Mouse (Mus musculus) thymus, postnatal 10 days (tissue): Measurements from ENCODE around the gene Morn4.
"Not testable (repeated sequence)": the region's sequence is repeated elsewhere in the genome, so short reads cannot be mapped to it uniquely, and the experiment has no call there.

ENCODE experiments used
- DNase-seq, 2 experiments: peaks; one replicate each; pipeline ENCODE4 v3.0.0; 2021; ENCODE audit warnings: low spot score in 2 of 2

The Morn4 gene

DNA sequence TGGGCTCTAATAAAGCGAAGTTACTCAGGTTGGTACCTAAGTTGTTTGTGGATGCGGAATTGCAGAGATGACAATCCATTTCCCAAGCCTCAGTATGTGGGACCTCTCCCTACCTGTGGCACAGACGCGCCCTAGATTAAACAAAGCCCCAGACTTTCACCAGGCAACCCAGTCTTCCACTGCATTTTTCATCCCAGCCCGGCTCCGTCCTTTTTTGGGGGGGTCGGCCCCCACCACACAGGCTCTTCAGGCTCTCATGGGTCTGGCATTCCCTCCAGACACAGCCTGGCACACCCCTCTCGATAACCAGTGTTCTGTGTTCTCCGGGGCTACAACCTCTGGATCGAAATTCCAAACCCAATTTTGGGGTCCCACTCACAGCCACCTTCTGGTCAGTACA lies 467 bp downstream of the Morn4 start:
- no peak for DNase-seq

DNA sequence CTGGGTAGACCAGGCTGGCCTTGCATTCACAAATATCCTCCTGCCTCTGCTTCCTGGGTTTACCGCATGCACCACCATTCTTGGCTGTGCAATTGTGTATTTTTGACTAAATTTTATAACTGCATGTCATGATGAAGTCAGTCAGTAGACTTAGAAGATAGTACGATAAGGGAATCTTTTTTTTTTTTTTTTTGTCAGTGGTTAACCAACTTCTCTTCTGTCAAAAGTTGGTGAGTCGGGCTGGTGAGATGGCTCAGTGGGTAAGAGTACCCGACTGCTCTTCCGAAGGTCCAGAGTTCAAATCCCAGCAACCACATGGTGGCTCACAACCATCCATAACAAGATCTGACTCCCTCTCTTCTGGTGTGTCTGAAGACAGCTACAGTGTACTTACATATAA lies 4.5 kb downstream of the Morn4 start:
- DNase-seq = not testable (repeated sequence)

GRCm38 (mm10) chr19:42080469-42080868 lies 5.7 kb downstream of the Morn4 start:
- DNase-seq = no peak

- no peak for DNase-seq
Measured at GRCm38 (mm10) chr19:42079950-42080349, 6.2 kb downstream of the Morn4 start.

- DNase-seq = no peak
Measured at GRCm38 (mm10) chr19:42079006-42079405, 7.2 kb downstream of the Morn4 start.

- DNase-seq = no peak
Measured at GRCm38 (mm10) chr19:42078566-42078965, 7.6 kb downstream of the Morn4 start.

DNA sequence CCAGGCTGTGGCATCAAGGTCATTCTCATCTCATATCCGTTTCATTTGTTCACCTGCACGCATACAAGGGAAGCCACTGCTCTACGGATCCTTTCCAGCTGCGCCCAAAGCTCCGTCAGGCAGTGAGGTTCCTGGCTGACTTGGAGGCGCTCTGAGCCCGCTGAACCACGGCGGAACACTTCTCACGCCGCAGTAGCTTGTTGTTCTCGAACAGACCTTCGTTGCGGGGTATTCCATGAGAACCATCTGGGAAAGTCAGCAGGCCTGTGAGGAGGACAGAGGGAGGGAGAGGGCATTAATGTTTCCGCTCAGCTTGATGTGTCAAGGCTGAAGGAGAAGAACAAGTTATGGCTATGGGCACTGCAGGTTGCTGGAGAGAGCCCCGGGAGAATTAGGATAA lies 10.2 kb downstream of the Morn4 start:
- DNase-seq = no peak

GRCm38 (mm10) chr19:42075051-42075450 lies 11.1 kb downstream of the Morn4 start:
- DNase-seq = no peak

GRCm38 (mm10) chr19:42072802-42073201 lies 13.4 kb downstream of the Morn4 start:
- DNase-seq = no peak

DNA sequence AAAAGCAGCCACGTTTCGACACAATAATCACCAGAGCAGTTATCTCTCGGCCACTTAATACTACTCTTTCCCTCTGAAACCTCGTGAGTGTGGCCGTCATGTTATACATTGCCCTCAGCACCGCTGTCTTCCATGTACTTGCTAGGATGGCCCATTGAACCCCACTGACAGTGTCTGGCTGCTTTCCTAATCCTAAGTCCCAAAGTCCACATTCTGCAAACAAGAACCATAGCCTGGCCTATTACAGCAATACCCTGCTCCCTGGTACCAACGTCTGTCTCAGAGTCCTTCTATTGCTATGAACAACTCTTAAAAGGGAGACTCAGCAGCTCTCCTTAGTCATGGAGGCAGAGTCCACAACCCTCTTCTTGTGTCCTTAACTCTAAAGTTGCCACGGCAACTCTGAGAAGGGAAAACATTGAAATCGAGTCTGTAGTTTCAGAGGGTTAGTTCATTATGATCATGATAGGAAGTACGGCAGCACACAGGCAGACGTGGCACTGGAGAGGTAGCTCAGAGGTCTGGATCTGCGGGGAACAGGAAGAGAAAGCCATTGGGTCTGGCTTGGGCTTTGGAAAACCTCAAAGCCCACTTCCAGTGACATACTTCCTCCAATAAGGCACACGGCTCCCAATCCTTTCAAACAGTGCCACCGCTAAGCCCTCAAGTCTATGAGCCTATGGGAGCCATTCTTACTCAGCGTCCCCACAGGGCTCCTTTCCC lies 14.1 kb downstream of the Morn4 start:
- DNase-seq = no peak

- DNase-seq = no peak
Measured at GRCm38 (mm10) chr19:42071221-42071620, 14.9 kb downstream of the Morn4 start.

- no peak for DNase-seq
Measured at GRCm38 (mm10) chr19:42069241-42069525, 17.0 kb downstream of the Morn4 start.

DNA sequence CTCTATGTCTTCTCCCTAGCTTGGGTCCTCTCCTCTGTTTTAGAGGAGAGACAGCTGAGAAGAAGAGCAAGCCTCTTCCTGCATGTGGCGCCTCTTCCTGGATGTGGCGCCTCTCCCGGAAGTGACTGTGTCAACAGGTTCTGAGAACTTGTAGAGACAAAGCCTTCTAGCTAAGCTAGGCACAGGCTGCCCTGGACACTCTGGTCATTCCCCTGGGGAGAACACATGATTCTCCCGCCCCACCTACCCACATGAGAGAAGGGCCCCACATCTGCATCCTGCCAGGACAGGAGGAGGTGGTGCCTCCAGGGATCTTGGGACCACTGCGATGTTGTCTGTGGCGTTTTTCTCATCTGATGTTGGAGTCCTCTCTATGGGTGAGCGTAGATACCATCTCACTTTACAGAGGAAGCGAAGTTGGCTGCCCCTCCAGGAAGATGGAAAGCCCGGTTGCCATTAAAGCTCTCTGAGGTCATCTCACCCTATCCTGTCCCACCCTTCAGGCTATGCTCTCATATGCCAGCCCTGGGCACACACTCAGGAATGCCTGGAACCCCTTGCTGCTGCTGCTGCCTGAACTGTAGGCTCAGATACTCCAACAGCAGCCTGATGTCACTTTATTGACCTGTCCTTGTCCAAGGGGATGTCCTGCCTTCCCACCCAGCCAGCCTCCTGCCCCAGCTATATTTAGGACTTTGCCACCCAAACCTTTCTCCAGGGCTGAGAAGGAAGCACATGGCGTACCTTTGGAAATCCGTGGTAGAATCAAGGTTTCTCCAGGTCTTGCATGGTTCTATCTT lies 17.5 kb downstream of the Morn4 start:
- no peak for DNase-seq

DNA sequence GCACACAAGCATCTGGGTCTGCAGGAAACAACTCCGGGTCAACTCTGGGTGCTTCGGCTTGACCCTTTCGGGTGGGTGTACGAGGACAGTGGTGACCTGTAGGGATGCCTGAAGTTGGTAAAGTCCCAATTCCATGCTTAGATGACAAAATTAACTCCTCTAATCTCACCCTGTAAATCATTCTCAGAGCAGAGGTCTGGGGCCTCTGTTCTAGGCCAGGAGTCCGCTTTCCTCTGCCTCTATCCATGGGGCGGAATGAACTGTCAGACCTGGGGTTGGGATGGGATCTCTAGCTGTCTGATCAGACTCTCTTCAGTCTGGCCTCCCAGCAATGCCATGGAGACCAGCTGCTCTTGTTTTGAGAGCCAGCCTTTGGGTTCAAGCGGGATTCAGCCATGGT lies 24.7 kb downstream of the Morn4 start:
- no peak for DNase-seq

GRCm38 (mm10) chr19:42058426-42058825 lies 27.7 kb downstream of the Morn4 start:
- no peak for DNase-seq

DNA sequence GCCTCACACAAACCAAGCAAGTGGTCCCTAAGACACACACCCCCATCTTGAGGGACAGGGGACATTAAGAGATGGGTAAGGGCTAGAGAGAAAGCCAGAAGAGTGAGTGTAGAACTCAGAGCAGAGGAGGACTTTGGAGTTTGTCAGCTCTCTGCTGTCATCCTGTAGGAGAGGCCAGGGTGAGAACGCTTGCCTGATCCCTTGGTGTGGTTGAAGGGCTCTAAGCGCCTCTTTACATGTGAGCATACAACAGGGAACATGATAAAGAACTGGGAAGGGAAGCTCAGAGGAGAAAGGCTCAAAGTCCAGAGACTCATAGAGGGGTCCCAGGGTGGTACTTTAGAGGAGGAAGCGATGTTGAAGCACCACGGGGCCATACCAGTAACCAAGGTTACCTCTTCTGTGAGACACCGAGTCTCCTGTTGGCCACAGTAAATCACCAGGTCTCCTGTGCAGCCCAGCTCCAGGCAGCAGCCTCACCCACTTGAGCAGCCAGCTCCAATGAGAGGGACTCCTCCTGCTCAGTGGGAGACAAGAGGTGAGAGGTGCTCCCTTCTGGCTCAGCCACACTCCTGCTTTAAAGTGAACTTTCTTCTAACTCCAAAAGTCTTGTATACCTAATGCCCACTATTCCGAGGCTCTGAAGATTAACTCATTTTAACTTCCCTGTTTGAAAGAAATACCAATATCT lies 29.3 kb downstream of the Morn4 start:
- no peak for DNase-seq

DNA sequence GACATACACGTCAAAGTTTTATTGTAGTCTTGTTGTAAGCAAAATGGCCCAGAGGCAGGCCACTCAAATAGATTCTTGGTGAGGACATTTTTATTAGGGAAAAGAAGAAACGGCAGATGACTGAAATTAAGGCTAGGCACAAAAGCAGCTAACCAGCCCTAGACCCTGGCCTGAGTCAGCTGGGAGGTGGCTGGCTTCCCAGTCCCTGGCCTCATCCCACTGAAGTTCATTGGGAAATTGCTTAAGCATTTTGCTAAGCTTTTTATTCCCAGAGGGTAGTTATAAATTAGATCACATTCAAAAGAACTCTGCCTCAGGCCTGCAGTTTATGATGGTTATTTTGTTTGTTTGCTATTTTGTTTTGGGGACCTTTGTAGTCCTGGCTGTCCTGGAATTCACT lies 30.3 kb downstream of the Morn4 start:
- no peak for DNase-seq

- no peak for DNase-seq
Measured at GRCm38 (mm10) chr19:42054255-42054654, 31.9 kb downstream of the Morn4 start.

GRCm38 (mm10) chr19:42051948-42052347 lies 34.2 kb downstream of the Morn4 start, which contains the start of gene 4933411K16Rik:
Gene 4933411K16Rik, plus strand, starts transcription at chr19:42052248.
- no peak for DNase-seq

DNA sequence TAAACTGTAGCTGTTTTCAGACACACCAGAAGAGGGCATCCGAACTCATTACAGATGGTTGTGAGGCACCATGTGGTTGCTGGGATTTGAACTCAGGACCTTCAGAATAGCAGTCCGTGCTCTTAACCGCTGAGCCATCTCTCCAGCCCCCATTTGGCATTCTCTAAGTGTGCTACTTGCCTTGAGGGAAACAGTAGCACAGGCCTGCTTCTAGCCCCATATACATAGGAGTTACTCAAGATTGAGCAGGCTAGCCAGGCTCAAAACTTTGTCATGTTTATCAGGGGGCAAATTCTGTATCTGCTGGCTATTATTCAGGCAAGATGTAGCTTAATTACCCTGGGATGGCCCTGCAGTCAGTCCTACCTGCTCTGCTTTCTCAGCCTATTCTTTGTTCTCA lies 34.8 kb downstream of the Morn4 start:
- DNase-seq = no peak

- DNase-seq = no peak
Measured at GRCm38 (mm10) chr19:42050251-42050650, 35.9 kb downstream of the Morn4 start.

DNA sequence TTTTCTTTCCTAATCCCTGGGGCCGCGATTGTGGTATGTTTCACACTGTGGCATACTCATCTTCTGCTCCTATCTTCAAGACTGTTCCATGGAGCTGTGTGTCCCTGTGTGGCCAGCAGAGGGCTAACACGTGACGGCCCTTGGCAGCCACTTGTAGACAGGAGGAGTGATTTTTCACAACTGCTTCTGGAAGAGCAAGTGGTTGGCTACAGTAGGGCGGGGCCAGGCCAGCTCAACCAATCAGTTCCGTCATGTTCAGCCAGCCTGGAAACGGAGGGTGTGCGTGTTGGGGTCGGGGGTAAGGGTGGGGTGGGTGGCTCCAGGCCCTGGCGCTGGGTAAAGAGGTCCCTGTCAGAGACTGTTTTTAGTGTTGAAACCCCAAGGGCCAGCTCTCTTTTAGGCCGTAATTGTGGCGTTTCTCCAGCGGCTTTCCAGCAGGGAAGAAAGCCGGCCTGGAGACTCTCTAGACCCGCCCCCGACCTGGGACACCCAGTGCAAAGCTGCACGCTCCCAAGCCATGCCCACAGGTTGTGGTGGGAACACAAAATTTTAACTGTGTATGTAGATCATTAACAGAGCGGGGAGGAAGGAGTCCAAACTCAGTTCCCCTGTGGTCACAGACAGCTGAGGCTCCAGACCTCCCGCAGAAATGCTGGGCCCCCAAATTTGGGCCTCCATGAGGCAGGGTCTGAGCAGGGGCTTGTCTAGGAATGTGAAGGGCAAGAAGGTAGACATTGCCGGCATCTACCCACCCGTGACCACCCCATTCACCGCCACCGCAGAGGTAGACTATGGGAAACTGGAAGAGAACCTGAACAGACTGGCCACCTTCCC lies 40.7 kb downstream of the Morn4 start, which contains the start of gene Hoga1:
Hoga1 (plus strand) TSS at position 342 of the 834 bp plus-strand sequence.
- DNase-seq = peak; percentile 52 to 65
